Comparison of ENCODE assay signal across 11 mouse cellular contexts in the genomic region with DNA sequence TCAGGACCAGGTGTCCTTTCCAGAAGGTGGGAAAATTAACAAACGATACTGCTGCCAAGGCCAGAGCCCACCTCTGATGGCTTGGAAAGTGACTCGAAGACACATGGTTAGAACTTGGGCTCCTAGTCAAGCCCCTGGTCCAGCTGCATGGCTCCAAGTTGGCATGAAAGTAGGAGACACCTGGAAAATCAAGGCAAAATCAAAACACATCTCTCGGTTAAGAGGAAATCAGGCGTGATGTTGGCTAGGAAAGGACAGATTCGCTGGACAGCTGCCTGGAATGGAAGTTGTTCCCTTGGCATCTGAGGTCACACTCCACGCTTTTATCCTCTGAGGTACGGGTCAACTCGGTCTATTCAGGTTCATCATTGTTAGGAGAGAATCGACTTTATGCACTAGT.
"Had no signal": no experiment of that assay in that cellular context is flagged by ENCODE, and none has a peak within 500 bp of the region (broad histone marks: within the 10 kb centered on the region; RNA-seq: fewer than 3 reads in every experiment).

No protein-coding gene starts in this region.

- DNase-seq: liver; liver, embryonic 13.5 days; liver, postnatal 0 days; lung, adult 18-20 months; lung, adult 2 months; lung, embryonic 14.5 days; lung, postnatal 10 days; lung, postnatal 14 days; lung, postnatal 36 days; lung, postnatal 4 days; midbrain, embryonic 14.5 days had no signal
